Mouse (Mus musculus): Measurements from ENCODE around the gene Btnl4. TPM values are rescaled to one million over a fixed set of nuclear protein-coding genes. Genes with fewer than 3 reads are reported as not detected.

The Btnl4 gene
- not detected in 2 replicates for polyA plus RNA-seq (2012)

GRCm38 (mm10) chr17:34477238-34478013, at the start of gene Btnl4:
Btnl4 (minus strand) TSS chr17:34477318.

GRCm38 (mm10) chr17:34517252-34517651, 40.1 kb upstream of the Btnl4 start, which contains the start of gene Btnl6:
Btnl6 (minus strand) TSS chr17:34517352.

Other genes with a start within 250 kb of the Btnl4 start
- 10.4 and 14.9 TPM in 2 replicates for gene H2-Ob, start 238.4 kb downstream of the Btnl4 start, polyA plus RNA-seq (2012)
- gene H2-Ab1, start 219.6 kb downstream of the Btnl4 start, polyA plus RNA-seq (2012): 360 and 375 TPM in 2 replicates
- gene H2-Aa, start 189.5 kb downstream of the Btnl4 start, polyA plus RNA-seq (2012): 31.4 and 35.0 TPM in 2 replicates
- 53.5 and 61.7 TPM in 2 replicates for gene H2-Eb1, start 171.5 kb downstream of the Btnl4 start, polyA plus RNA-seq (2012)
- gene H2-Eb2, start 151.7 kb downstream of the Btnl4 start, polyA plus RNA-seq (2012): 0.03 TPM in 1 of 2 replicates, not detected in the other
- 0.02 TPM in 1 of 2 replicates, not detected in the other for gene Btnl2, start 122.5 kb downstream of the Btnl4 start, polyA plus RNA-seq (2012)
- not detected in 2 replicates for gene Btnl1, start 100.2 kb downstream of the Btnl4 start, polyA plus RNA-seq (2012)
- gene BC051142, start 78.5 kb downstream of the Btnl4 start, polyA plus RNA-seq (2012): 0.09 and 0.53 TPM in 2 replicates
- gene Btnl6, start 40.0 kb upstream of the Btnl4 start, polyA plus RNA-seq (2012): not detected in 2 replicates
- 2.6 and 3.1 TPM in 2 replicates for gene Notch4, start 87.0 kb upstream of the Btnl4 start, polyA plus RNA-seq (2012)
- 351 and 421 TPM in 2 replicates for gene Gpsm3, start 112.5 kb upstream of the Btnl4 start, polyA plus RNA-seq (2012)
- gene Pbx2, start 113.9 kb upstream of the Btnl4 start, polyA plus RNA-seq (2012): 81.6 and 90.2 TPM in 2 replicates
- 7.3 and 10.8 TPM in 2 replicates for gene Ager, start 120.5 kb upstream of the Btnl4 start, polyA plus RNA-seq (2012)
- 65.9 and 70.5 TPM in 2 replicates for gene Rnf5, start 126.4 kb upstream of the Btnl4 start, polyA plus RNA-seq (2012)
- 119 and 139 TPM in 2 replicates for gene Agpat1, start 126.9 kb upstream of the Btnl4 start, polyA plus RNA-seq (2012)
- gene Egfl8, start 138.7 kb upstream of the Btnl4 start, polyA plus RNA-seq (2012): 3.9 and 4.4 TPM in 2 replicates
- 185 and 189 TPM in 2 replicates for gene Ppt2, start 151.2 kb upstream of the Btnl4 start, polyA plus RNA-seq (2012)
- 2.5 and 3.4 TPM in 2 replicates for gene Prrt1, start 152.2 kb upstream of the Btnl4 start, polyA plus RNA-seq (2012)
- gene Fkbpl, start 167.4 kb upstream of the Btnl4 start, polyA plus RNA-seq (2012): 8.3 and 8.4 TPM in 2 replicates
- 184 and 230 TPM in 2 replicates for gene Atf6b, start 169.8 kb upstream of the Btnl4 start, polyA plus RNA-seq (2012)
- gene Tnxb, start 193.2 kb upstream of the Btnl4 start, polyA plus RNA-seq (2012): 0.02 TPM in 2 replicates

Measured in megakaryocyte-erythroid progenitor cell, adult 5 weeks (primary cell).